Mouse (Mus musculus) right cerebral cortex, adult 2 months (tissue): ENCODE results near the gene Zc3h12d.
"Not testable (repeated sequence)": the region's sequence is repeated elsewhere in the genome, so short reads cannot be mapped to it uniquely, and the experiment has no call there.

Experiments used
- DNase-seq, 2 experiments: peaks; one replicate each; pipeline ENCODE4 v3.0.0; 2021 to 2022; ENCODE audit warnings: low spot score in 2 of 2

Gene Zc3h12d

GRCm38 (mm10) chr10:7870571-7871315, 38.5 kb downstream of the Zc3h12d start:
- peak; percentile 40 to 50 for DNase-seq

GRCm38 (mm10) chr10:7871381-7872020, 39.2 kb downstream of the Zc3h12d start:
- DNase-seq, result no peak

- no peak for DNase-seq
These were observed 41.9 kb downstream of the Zc3h12d start for GRCm38 (mm10) chr10:7874194-7874593.

- DNase-seq, result not testable (repeated sequence)
These were observed 48.0 kb downstream of the Zc3h12d start for GRCm38 (mm10) chr10:7880283-7880682.

GRCm38 (mm10) chr10:7881971-7882370, 49.7 kb downstream of the Zc3h12d start:
- DNase-seq, result no peak

GRCm38 (mm10) chr10:7883524-7883923, 51.3 kb downstream of the Zc3h12d start:
- DNase-seq, result peak; percentile 86 to 87

GRCm38 (mm10) chr10:7888256-7888868, 56.1 kb downstream of the Zc3h12d start:
- DNase-seq, result no peak

GRCm38 (mm10) chr10:7900719-7901627, 68.7 kb downstream of the Zc3h12d start:
- peak; percentile 54 to 63 for DNase-seq

GRCm38 (mm10) chr10:7904157-7904556, 71.9 kb downstream of the Zc3h12d start:
- no peak for DNase-seq

- DNase-seq, result no peak
These were observed 74.9 kb downstream of the Zc3h12d start for GRCm38 (mm10) chr10:7907151-7907550.

- DNase-seq, result no peak
These were observed 79.0 kb downstream of the Zc3h12d start for GRCm38 (mm10) chr10:7911268-7911667.
